ENCODE assay signal across 8 mouse cellular contexts in the genomic region with DNA sequence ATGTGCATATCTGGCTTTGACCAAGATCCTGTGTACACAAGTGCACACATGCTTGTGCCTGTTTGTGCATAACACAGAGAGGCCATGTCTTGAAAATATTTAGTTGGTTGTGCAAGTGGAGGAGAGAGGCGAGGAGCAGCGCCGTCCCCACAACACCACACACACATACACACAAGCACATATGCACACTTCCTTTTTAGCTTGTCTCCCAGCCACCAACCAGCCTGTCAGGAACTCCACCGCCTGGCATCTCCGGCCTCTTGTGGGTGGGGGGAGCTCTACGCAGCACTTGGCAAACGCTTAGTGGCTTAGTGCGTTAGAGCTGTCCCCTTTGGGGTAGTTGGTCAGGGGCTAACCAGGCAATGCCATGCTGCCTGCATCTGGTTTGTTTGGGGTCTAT. TPM values are rescaled to one million over a fixed set of nuclear protein-coding genes. Genes with fewer than 3 reads are reported as not detected.
A peak's percentile ranks its signal among the peaks of the same experiment; 100 is the strongest.
DNase-seq lines count a peak whose midpoint lies in the region; ATAC-seq and TF ChIP-seq lines count a peak whose summit lies in the region.

No protein-coding gene starts in this region.

- no peak for ATAC-seq in embryonic facial prominence, embryonic 14.5 days (ENCODE audit: low read depth)
- no peak for ATAC-seq in hindbrain, embryonic 14.5 days (ENCODE audit: low FRiP score)
- no peak for ATAC-seq in neural tube, embryonic 14.5 days (ENCODE audit: low read depth)
- no peak for ATAC-seq in activated CD4-positive, CD25-positive, alpha-beta regulatory T cell, adult 4 months

- H3K79me2 ChIP-seq in liver, adult 2 months (ENCODE audit: control insufficient read depth, insufficient read depth, low read length), result no peaks in the 10 kb centered on the region

- no peak for TF ChIP-seq CTCF in layer of hippocampus, adult 2 months (conservative IDR thresholded peaks at IDR 0.05)
- TF ChIP-seq CTCF in liver, adult 2 months (IDR thresholded peaks at IDR 0.05; ENCODE audit: low read depth, low read length), result no peak

- peaks cover 28% of the 10 kb centered on the region for H3K4me1 ChIP-seq in embryonic facial prominence, embryonic 14.5 days (ENCODE audit: control insufficient read depth, insufficient read depth, low read length)
- peaks cover 22% of the 10 kb centered on the region for H3K4me1 ChIP-seq in hindbrain, embryonic 14.5 days (replicated peaks; ENCODE audit: control insufficient read depth, insufficient read depth, low read length)
- peaks cover 3% of the 10 kb centered on the region; the same call in 1 of the 2 replicates for H3K4me1 ChIP-seq in liver, adult 2 months (ENCODE audit: control insufficient read depth, insufficient read depth, low read length)
- peaks cover 16% of the 10 kb centered on the region for H3K4me1 ChIP-seq in neural tube, embryonic 14.5 days (ENCODE audit: control insufficient read depth, insufficient read depth, low read length)

- 0 out of 2 replicates have a peak, but pooled peaks cover 8% of the 10 kb centered on the region for H3K36me3 ChIP-seq in embryonic facial prominence, embryonic 14.5 days (ENCODE audit: control insufficient read depth, insufficient read depth, low read length)
- no peaks in the 10 kb centered on the region for H3K36me3 ChIP-seq in hindbrain, embryonic 14.5 days (replicated peaks; ENCODE audit: control insufficient read depth, insufficient read depth)
- H3K36me3 ChIP-seq in liver, adult 2 months (ENCODE audit: control insufficient read depth, insufficient read depth, low read length), result no peaks in the 10 kb centered on the region
- no peaks in the 10 kb centered on the region for H3K36me3 ChIP-seq in neural tube, embryonic 14.5 days (ENCODE audit: control insufficient read depth, insufficient read depth, low read length)

- H3K27ac ChIP-seq in layer of hippocampus, adult 2 months, result peak overlapping the region; percentile 91
- H3K27ac ChIP-seq in embryonic facial prominence, embryonic 14.5 days (replicated peaks; ENCODE audit: low read depth, low read length), result peak overlapping the region; percentile 91; the same call in 1 of the 2 replicates
- H3K27ac ChIP-seq in hindbrain, embryonic 14.5 days, result 0 out of 2 replicates have a peak overlapping the region, but pooled peaks have one; percentile 83
- H3K27ac ChIP-seq in liver, adult 2 months (replicated peaks; ENCODE audit: insufficient read depth, low read depth, low read length), result peak overlapping the region; percentile 32; the same call in 1 of the 2 replicates
- no peak overlapping the region for H3K27ac ChIP-seq in neural tube, embryonic 14.5 days (ENCODE audit: low read depth, low read length)

- no peaks in the 10 kb centered on the region for H3K27me3 ChIP-seq in embryonic facial prominence, embryonic 14.5 days (replicated peaks; ENCODE audit: control insufficient read depth, insufficient read depth, low read length)
- H3K27me3 ChIP-seq in hindbrain, embryonic 14.5 days (ENCODE audit: control insufficient read depth, insufficient read depth, low read length), result no peaks in the 10 kb centered on the region
- no peaks in the 10 kb centered on the region for H3K27me3 ChIP-seq in liver, adult 2 months (ENCODE audit: control insufficient read depth, insufficient read depth, low read length)
- no peaks in the 10 kb centered on the region for H3K27me3 ChIP-seq in neural tube, embryonic 14.5 days (ENCODE audit: control insufficient read depth, insufficient read depth, low read length)

- peak overlapping the region; percentile 86 for H3K9ac ChIP-seq in embryonic facial prominence, embryonic 14.5 days (ENCODE audit: low read depth, low read length)
- peak overlapping the region; percentile 90 for H3K9ac ChIP-seq in hindbrain, embryonic 14.5 days
- H3K9ac ChIP-seq in liver, adult 2 months (ENCODE audit: low read depth, low read length), result peak overlapping the region; percentile 67
- H3K9ac ChIP-seq in neural tube, embryonic 14.5 days (replicated peaks; ENCODE audit: low read depth, low read length), result peak overlapping the region; percentile 83

- no peak for TF ChIP-seq POLR2A in liver, adult 2 months (IDR thresholded peaks at IDR 0.05; ENCODE audit: extremely low read depth, insufficient read depth, low read length)

- WGBS in embryonic facial prominence, embryonic 14.5 days, result 21% methylated on average over 8 of the region's 8 CpGs
- 40% methylated on average over 8 of the region's 8 CpGs for WGBS in hindbrain, embryonic 14.5 days
- 76% methylated on average over 8 of the region's 8 CpGs for WGBS in liver, adult 2 months
- 44% methylated on average over 8 of the region's 8 CpGs for WGBS in neural tube, embryonic 14.5 days

- peak overlapping the region; percentile 69 for H3K4me3 ChIP-seq in layer of hippocampus, adult 2 months
- peak overlapping the region; percentile 83 for H3K4me3 ChIP-seq in embryonic facial prominence, embryonic 14.5 days (ENCODE audit: low read depth, low read length)
- peak overlapping the region; percentile 82 for H3K4me3 ChIP-seq in hindbrain, embryonic 14.5 days (replicated peaks; ENCODE audit: low read length)
- peak overlapping the region; percentile 59 for H3K4me3 ChIP-seq in liver, adult 2 months (ENCODE audit: insufficient read depth, low read depth, low read length)
- peak overlapping the region; percentile 77 for H3K4me3 ChIP-seq in neural tube, embryonic 14.5 days (ENCODE audit: low read depth, low read length)

- peak in 1 of 2 experiments; percentile 33 for DNase-seq in layer of hippocampus, adult 2 months (ENCODE audit: low spot score in 2 of 2)
- no peak for DNase-seq in layer of hippocampus, adult 9-10 months (ENCODE audit: low spot score)
- DNase-seq in embryonic facial prominence, embryonic 14.5 days (ENCODE audit: low spot score), result no peak
- no peak for DNase-seq in hindbrain, embryonic 14.5 days (ENCODE audit: low spot score)
- no peak for DNase-seq in liver, adult 2 months (ENCODE audit: extremely low read depth, low read depth, low spot score)
- no peak for DNase-seq in testis, postnatal 10 days (ENCODE audit: low spot score)

- peak overlapping the region; percentile 93 for H3K4me2 ChIP-seq in embryonic facial prominence, embryonic 14.5 days (ENCODE audit: low read depth, low read length)
- peak overlapping the region; percentile 93 for H3K4me2 ChIP-seq in hindbrain, embryonic 14.5 days (replicated peaks)
- H3K4me2 ChIP-seq in neural tube, embryonic 14.5 days (ENCODE audit: low read depth, low read length), result peak overlapping the region; percentile 98

- no peaks in the 10 kb centered on the region for H3K9me3 ChIP-seq in embryonic facial prominence, embryonic 14.5 days (ENCODE audit: control insufficient read depth, low read length)
- no peaks in the 10 kb centered on the region for H3K9me3 ChIP-seq in hindbrain, embryonic 14.5 days (ENCODE audit: control insufficient read depth, low read length)
- no peaks in the 10 kb centered on the region for H3K9me3 ChIP-seq in neural tube, embryonic 14.5 days (ENCODE audit: control insufficient read depth, low read length)

RNA-seq across cellular contexts. Expression of a gene that starts 1.2 kb away (rescaled TPM):
- total RNA-seq in layer of hippocampus, adult 2 months (2021), result 10 to 100 TPM; 23.9 to 28.0 TPM
- polyA plus RNA-seq in embryonic facial prominence, embryonic 14.5 days (2014; fragmentation: Nextera tagmentation; extraction: Ambion mirVana), result 17.7 and 17.8 TPM in 2 replicates
- 7.5 and 7.7 TPM in 2 replicates for polyA plus RNA-seq in hindbrain, embryonic 14.5 days (2014; fragmentation: Nextera tagmentation; extraction: Ambion mirVana)
- 2.5 and 4.0 TPM in 2 replicates for total RNA-seq in liver, adult 2 months (2014; rRNA removed)
- 2.8 and 3.5 TPM in 2 replicates for polyA plus RNA-seq in liver, adult 2 months (2012; rRNA removed)
- 9.8 and 11.1 TPM in 2 replicates for polyA plus RNA-seq in neural tube, embryonic 14.5 days (2014; fragmentation: Nextera tagmentation; extraction: Ambion mirVana)
- polyA plus RNA-seq in activated CD4-positive, CD25-positive, alpha-beta regulatory T cell, adult 4 months (2017; shearing (Covaris generic)), result 1 to 10 TPM; 1.0 to 1.2 TPM
